Mouse (Mus musculus) spleen, adult 2 months (tissue): Measurements from ENCODE around the gene Atg101. TPM values are rescaled to one million over a fixed set of nuclear protein-coding genes. Genes with fewer than 3 reads are reported as not detected.

ENCODE experiments used
- DNase-seq, 2 experiments: peaks; one replicate each; pipeline versions ENCODE4 v3.0.0 to v3.0.0-alpha.2; 2012 to 2021; ENCODE audit warnings: low spot score in 2 of 2, low read depth in 1 of 2
- H3K27ac ChIP-seq: fragments of 200-500 bp; 2 replicates; pipeline ENCODE4 v1.5.1; 2012; ENCODE audit warnings: low read length, inconsistent platforms; ENCODE audit not compliant: insufficient read depth
- H3K27me3 ChIP-seq: fragments of 200-500 bp; 2 replicates; pipeline ENCODE4 v1.6.1; 2012; ENCODE audit warnings: mild to moderate bottlenecking, moderate library complexity, low read length, inconsistent platforms; ENCODE audit not compliant: control insufficient read depth, insufficient read depth
- H3K36me3 ChIP-seq: fragments of 200-500 bp; 2 replicates; pipeline ENCODE4 v1.6.1; 2012; ENCODE audit warnings: mild to moderate bottlenecking, low read length, inconsistent platforms; ENCODE audit not compliant: control insufficient read depth, insufficient read depth
- H3K4me1 ChIP-seq: fragments of 200-500 bp; 2 replicates; pipeline ENCODE4 v1.6.1; 2011; ENCODE audit warnings: inconsistent platforms; ENCODE audit not compliant: control insufficient read depth, insufficient read depth, insufficient read length
- H3K4me3 ChIP-seq: fragments of 200-500 bp; 2 replicates; pipeline ENCODE4 v1.5.1; 2011; ENCODE audit warnings: mild to moderate bottlenecking, inconsistent platforms; ENCODE audit not compliant: insufficient read depth, insufficient read length; ENCODE audit errors: extremely low read depth
- CTCF ChIP-seq: fragments of 200-500 bp; IDR thresholded peaks from 2 replicates; pipeline ENCODE4 v1.5.1; 2011; ENCODE audit warnings: mild to moderate bottlenecking, inconsistent platforms; ENCODE audit not compliant: insufficient read depth, insufficient read length, insufficient replicate concordance; ENCODE audit errors: extremely low read depth
- POLR2A ChIP-seq: fragments of 200-500 bp; IDR thresholded peaks from 2 replicates; pipeline ENCODE4 v1.6.1; 2011; ENCODE audit warnings: low read depth, low read length, inconsistent platforms
- WGBS: fragments of 180-500 bp; shearing (Covaris S2); methylation state at CpG from one replicate; pipeline ENCODE4 v1.1.7; 2018; 5-methylcytosine and 5-hydroxymethylcytosine counted together
- polyA plus RNA-seq: library from polyadenylated mRNA; depleted of rRNA; stranded (reverse); fragments of >200 nt; gene quantifications from 2 replicates; pipeline ENCODE4 v1.2.3, GENCODE M21; 2012

The Atg101 gene
- polyA plus RNA-seq, 1 experiment: 24.5 TPM

GRCm38 (mm10) chr15:101282471-101282870 is 1.6 kb upstream of the Atg101 start:
- Histone ChIP-seq H3K4me3 (no peak overlapping the region), H3K36me3 (peaks cover 6% of the 10 kb centered on the region), H3K27me3 (no peaks in the 10 kb centered on the region), H3K4me1 (peaks cover 2% of the 10 kb centered on the region; the same call in 1 of the 2 replicates), H3K27ac (no peak overlapping the region)
- no peak for TF ChIP-seq POLR2A
- TF ChIP-seq CTCF: no peak
- DNase-seq: no peak
- 74% methylated on average over 5 of the region's 5 CpGs for WGBS

GRCm38 (mm10) chr15:101283183-101283910 is 725 bp upstream of the Atg101 start:
- Histone ChIP-seq H3K27ac (peak overlapping the region; percentile 23), H3K4me1 (peaks cover 2% of the 10 kb centered on the region; the same call in 1 of the 2 replicates), H3K27me3 (no peaks in the 10 kb centered on the region), H3K4me3 (peak overlapping the region; percentile 55), H3K36me3 (peaks cover 11% of the 10 kb centered on the region)
- 2% methylated on average over 26 of the region's 26 CpGs for WGBS
- TF ChIP-seq CTCF (peak; percentile 62; the same call in 1 of the 2 replicates), POLR2A (no peak)
- peak; percentile 55 to 75 for DNase-seq

- H3K27me3 ChIP-seq: no peaks in the 10 kb centered on the region
- H3K36me3 ChIP-seq: peaks cover 34% of the 10 kb centered on the region
- peaks cover 2% of the 10 kb centered on the region; the same call in 1 of the 2 replicates for H3K4me1 ChIP-seq
- 62% methylated on average over 9 of the region's 9 CpGs for WGBS
- H3K27ac ChIP-seq: no peak overlapping the region
- DNase-seq: no peak
- TF ChIP-seq CTCF: no peak
- no peak for TF ChIP-seq POLR2A
- H3K4me3 ChIP-seq: no peak overlapping the region
Measured at GRCm38 (mm10) chr15:101286129-101286770, 2.2 kb downstream of the Atg101 start.

GRCm38 (mm10) chr15:101287361-101287760 is 3.3 kb downstream of the Atg101 start:
- no peak overlapping the region for H3K4me3 ChIP-seq
- H3K36me3 ChIP-seq: peaks cover 37% of the 10 kb centered on the region
- 95% methylated on average over 6 of the region's 6 CpGs for WGBS

GRCm38 (mm10) chr15:101290354-101290753 is 6.3 kb downstream of the Atg101 start:
- peaks cover 37% of the 10 kb centered on the region for H3K36me3 ChIP-seq
- no peak for DNase-seq

More at GRCm38 (mm10) chr15:101287361-101287760, 3.3 kb downstream of the Atg101 start:
- TF ChIP-seq POLR2A (no peak), CTCF (no peak)
- Histone ChIP-seq H3K4me1 (peaks cover 2% of the 10 kb centered on the region; the same call in 1 of the 2 replicates), H3K27ac (no peak overlapping the region), H3K27me3 (no peaks in the 10 kb centered on the region)
- no peak for DNase-seq

GRCm38 (mm10) chr15:101292012-101292411 is 7.9 kb downstream of the Atg101 start:
- no peak for DNase-seq
- Histone ChIP-seq H3K36me3 (peaks cover 31% of the 10 kb centered on the region), H3K4me1 (no peaks in the 10 kb centered on the region), H3K27ac (no peak overlapping the region), H3K4me3 (no peak overlapping the region), H3K27me3 (no peaks in the 10 kb centered on the region)
- WGBS: 79% methylated on average over 3 of the region's 3 CpGs
- TF ChIP-seq CTCF (no peak), POLR2A (no peak)

More at GRCm38 (mm10) chr15:101290354-101290753, 6.3 kb downstream of the Atg101 start:
- 95% methylated on average over 15 of the region's 15 CpGs for WGBS
- TF ChIP-seq CTCF: no peak
- no peak for TF ChIP-seq POLR2A
- H3K27ac ChIP-seq: no peak overlapping the region
- no peaks in the 10 kb centered on the region for H3K27me3 ChIP-seq
- H3K4me3 ChIP-seq: no peak overlapping the region
- no peaks in the 10 kb centered on the region for H3K4me1 ChIP-seq
